Mouse (Mus musculus) heart, postnatal 36 days (tissue): ENCODE data around the gene Zfp12. TPM values are rescaled to one million over a fixed set of nuclear protein-coding genes. Genes with fewer than 3 reads are reported as not detected.

Source experiments
- total RNA-seq, 2 experiments: library from RNA; stranded (reverse); gene quantifications; 2 replicates each; pipeline ENCODE4 v1.2.3; 2021

Gene Zfp12
- total RNA-seq, 2 experiments from 2014 or later: 8.5 to 8.6 TPM

Other genes starting within 250 kb of the Zfp12 start
- 10 to 100 TPM; 27.1 to 28.0 TPM for gene Rnf216, start 122.2 kb upstream of the Zfp12 start, total RNA-seq
- not detected for gene Olfr718-ps1, start 87.6 kb upstream of the Zfp12 start, total RNA-seq
- gene Rbak, start 54.4 kb upstream of the Zfp12 start, total RNA-seq: 1 to 10 TPM; 4.4 to 5.3 TPM
- not detected for gene Spdye4b, start 54.1 kb upstream of the Zfp12 start, total RNA-seq
- not detected for gene Spdye4a, start 8.3 kb upstream of the Zfp12 start, total RNA-seq
- gene Zfp316, start 34.9 kb downstream of the Zfp12 start, total RNA-seq: 1 to 10 TPM; 5.1 to 6.0 TPM
- under 1 TPM; 0.08 to 0.19 TPM for gene Zfp853, start 58.5 kb downstream of the Zfp12 start, total RNA-seq
- gene E130309D02Rik, start 80.2 kb downstream of the Zfp12 start, total RNA-seq: 10 to 100 TPM; 15.4 to 15.8 TPM
- 10 to 100 TPM; 24.0 to 29.4 TPM for gene Zdhhc4, start 94.1 kb downstream of the Zfp12 start, total RNA-seq
- not detected for gene Grid2ip, start 122.2 kb downstream of the Zfp12 start, total RNA-seq
- 10 to 100 TPM; 50.0 to 53.8 TPM for gene Kdelr2, start 168.7 kb downstream of the Zfp12 start, total RNA-seq
- 1 to 10 TPM; 8.2 to 9.0 TPM for gene Daglb, start 229.4 kb downstream of the Zfp12 start, total RNA-seq